Mouse (Mus musculus) ES-Bruce4 (cell line): ENCODE results near the gene Mlc1.

ENCODE experiments used
- CTCF ChIP-seq: IDR thresholded peaks from one replicate; pipeline ENCODE4 v1.8.1; 2011; ENCODE audit warnings: low read depth, low read length
- EP300 ChIP-seq: IDR thresholded peaks from 2 replicates; pipeline ENCODE4 v1.6.1; 2011; ENCODE audit warnings: low read depth, low read length; ENCODE audit not compliant: insufficient read depth
- POLR2A ChIP-seq: IDR thresholded peaks from one replicate; pipeline ENCODE4 v1.8.1; 2011; ENCODE audit warnings: low read length; ENCODE audit not compliant: insufficient read depth

- TF ChIP-seq CTCF (no peak), EP300 (no peak), POLR2A (no peak)
Measured at GRCm38 (mm10) chr15:88942783-88943182, 36.0 kb downstream of the Mlc1 start.
